Mouse (Mus musculus): ENCODE results near the gene Ypel1.

Gene Ypel1

GRCm38 (mm10) chr16:17069511-17070443 is at the start of gene Ypel1:
Ypel1 (plus strand) TSS chr16:17069696.
- in situ Hi-C loops (cut with MboI, MseI) = no loop called here

GRCm38 (mm10) chr16:17024469-17025148 is 44.9 kb upstream of the Ypel1 start:
- in situ Hi-C loops (cut with MboI, MseI) = no loop called here

- in situ Hi-C loops (cut with MboI, MseI) = no loop called here
These were observed 39.4 kb upstream of the Ypel1 start for GRCm38 (mm10) chr16:17029971-17030695.

- in situ Hi-C loops (cut with MboI, MseI) = no loop called here
These were observed 35.7 kb upstream of the Ypel1 start for GRCm38 (mm10) chr16:17033754-17034153.

GRCm38 (mm10) chr16:17040716-17041115 is 28.8 kb upstream of the Ypel1 start:
- in situ Hi-C loops (cut with MboI, MseI) = no loop called here

GRCm38 (mm10) chr16:17041417-17041816 is 28.1 kb upstream of the Ypel1 start:
- in situ Hi-C loops (cut with MboI, MseI) = no loop called here

- in situ Hi-C loops (cut with MboI, MseI) = no loop called here
These were observed 25.2 kb upstream of the Ypel1 start for GRCm38 (mm10) chr16:17044320-17044719.

GRCm38 (mm10) chr16:17045287-17045686 is 24.2 kb upstream of the Ypel1 start:
- in situ Hi-C loops (cut with MboI, MseI) = no loop called here

- in situ Hi-C loops (cut with MboI, MseI) = no loop called here
These were observed 19.6 kb upstream of the Ypel1 start for GRCm38 (mm10) chr16:17049886-17050285.

- in situ Hi-C loops (cut with MboI, MseI) = no loop called here
These were observed 17.4 kb upstream of the Ypel1 start for GRCm38 (mm10) chr16:17052087-17052486.

GRCm38 (mm10) chr16:17053903-17054302 is 15.6 kb upstream of the Ypel1 start:
- in situ Hi-C loops (cut with MboI, MseI) = no loop called here

- in situ Hi-C loops (cut with MboI, MseI) = no loop called here
These were observed 13.9 kb upstream of the Ypel1 start for GRCm38 (mm10) chr16:17055584-17055983.

GRCm38 (mm10) chr16:17062338-17062737 is 7.2 kb upstream of the Ypel1 start:
- in situ Hi-C loops (cut with MboI, MseI) = no loop called here

- in situ Hi-C loops (cut with MboI, MseI) = no loop called here
These were observed 1.9 kb upstream of the Ypel1 start for GRCm38 (mm10) chr16:17067552-17067951.

- in situ Hi-C loops (cut with MboI, MseI) = no loop called here
These were observed 1.2 kb downstream of the Ypel1 start for GRCm38 (mm10) chr16:17070716-17071115.

- in situ Hi-C loops (cut with MboI, MseI) = no loop called here
These were observed 3.5 kb downstream of the Ypel1 start for GRCm38 (mm10) chr16:17073000-17073399.

- in situ Hi-C loops (cut with MboI, MseI) = no loop called here
These were observed 6.8 kb downstream of the Ypel1 start for GRCm38 (mm10) chr16:17076301-17076700.

GRCm38 (mm10) chr16:17076869-17077268 is 7.4 kb downstream of the Ypel1 start:
- in situ Hi-C loops (cut with MboI, MseI) = no loop called here

GRCm38 (mm10) chr16:17078101-17078500 is 8.6 kb downstream of the Ypel1 start:
- in situ Hi-C loops (cut with MboI, MseI) = no loop called here

GRCm38 (mm10) chr16:17082121-17082792 is 12.8 kb downstream of the Ypel1 start:
- in situ Hi-C loops (cut with MboI, MseI) = no loop called here

GRCm38 (mm10) chr16:17085636-17086035 is 16.1 kb downstream of the Ypel1 start:
- in situ Hi-C loops (cut with MboI, MseI) = no loop called here
